Mouse (Mus musculus): ENCODE results near the gene Qprt.

- TF ChIP-seq POLR2A (IDR thresholded peaks at IDR 0.05; ENCODE audit: insufficient read depth, low read depth, low read length) (no peak), CTCF (IDR thresholded peaks at IDR 0.05; ENCODE audit: insufficient read depth, low read depth, low read length) (no peak)
Measured at GRCm38 (mm10) chr7:127133125-127133524, 11.1 kb upstream of the Qprt start.

Data from olfactory bulb, adult 2 months (tissue).